22 mouse cellular contexts compared by ENCODE assay signal in the genomic region with DNA sequence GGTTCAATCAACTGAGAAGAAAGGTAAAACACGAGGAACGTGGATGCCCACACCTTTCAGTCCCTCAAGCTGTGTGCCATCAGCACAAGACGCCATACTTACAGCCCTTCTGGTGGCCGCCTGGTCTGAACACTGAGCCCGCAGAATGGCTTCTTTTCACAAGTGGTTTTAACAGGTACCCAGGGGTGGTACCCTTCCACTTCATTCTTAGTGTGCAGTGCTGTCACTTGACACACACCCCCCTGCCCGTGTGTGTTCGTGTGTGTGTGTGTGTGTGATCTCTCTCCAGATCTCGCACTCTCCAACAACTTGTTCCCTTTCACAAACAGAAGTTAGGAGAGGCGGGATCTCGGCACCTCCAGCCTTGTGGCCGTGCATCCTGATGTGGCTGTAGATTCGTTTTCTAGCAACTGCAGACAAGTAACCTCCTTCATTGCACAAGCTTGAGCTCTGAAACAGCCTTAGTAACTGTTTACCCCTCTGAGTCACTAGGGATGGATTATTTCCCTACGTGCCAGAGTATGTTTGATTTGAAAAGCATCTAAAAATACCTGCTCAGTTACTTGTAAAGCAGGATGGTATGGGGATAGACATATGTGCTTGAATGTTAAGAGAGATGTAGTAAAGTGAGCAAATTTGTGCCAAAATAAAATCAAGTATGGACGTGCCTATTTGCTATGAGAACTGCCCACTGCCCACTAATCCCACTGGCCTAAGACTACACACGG. TPM values are rescaled to one million over a fixed set of nuclear protein-coding genes. Genes with fewer than 3 reads are reported as not detected.
DNase-seq lines count a peak whose midpoint lies in the region; ATAC-seq and TF ChIP-seq lines count a peak whose summit lies in the region.
"Had no signal": no experiment of that assay in that cellular context is flagged by ENCODE, and none has a peak within 500 bp of the region (broad histone marks: within the 10 kb centered on the region; RNA-seq: fewer than 3 reads in every experiment).

No protein-coding gene starts in this region.

- no peaks in the 10 kb centered on the region for H3K27me3 ChIP-seq in lung, postnatal 0 days (replicated peaks; ENCODE audit: insufficient read depth, low read length)
- H3K27me3 ChIP-seq in limb, embryonic 11.5 days (ENCODE audit: control insufficient read depth, insufficient read depth, low read length): no peaks in the 10 kb centered on the region
- H3K27me3 ChIP-seq in stomach, embryonic 16.5 days (ENCODE audit: control insufficient read depth, insufficient read depth, low read length): no peaks in the 10 kb centered on the region
- H3K27me3 ChIP-seq: embryonic facial prominence, embryonic 13.5 days; forebrain, embryonic 15.5 days; hindbrain, embryonic 15.5 days had no signal

- peaks cover 13% of the 10 kb centered on the region for H3K4me1 ChIP-seq in lung, postnatal 0 days (ENCODE audit: insufficient read depth, low read depth, low read length)
- H3K4me1 ChIP-seq in limb, embryonic 11.5 days (ENCODE audit: control insufficient read depth, insufficient read depth, low read length): peaks cover 28% of the 10 kb centered on the region
- H3K4me1 ChIP-seq in stomach, embryonic 16.5 days (ENCODE audit: control insufficient read depth, insufficient read depth, low read length): peaks cover 12% of the 10 kb centered on the region
- H3K4me1 ChIP-seq: forebrain, embryonic 15.5 days had no signal

- no peak overlapping the region for H3K4me3 ChIP-seq in lung, postnatal 0 days (ENCODE audit: low read depth, low read length)
- no peak overlapping the region for H3K4me3 ChIP-seq in limb, embryonic 11.5 days (ENCODE audit: low read depth, low read length)
- no peak overlapping the region for H3K4me3 ChIP-seq in stomach, embryonic 16.5 days (replicated peaks; ENCODE audit: low read length)
- H3K4me3 ChIP-seq: embryonic facial prominence, embryonic 13.5 days; forebrain, embryonic 15.5 days; hindbrain, embryonic 15.5 days had no signal

- 49% methylated on average over 15 of the region's 15 CpGs for WGBS in lung, postnatal 0 days
- 66% methylated on average over 15 of the region's 15 CpGs for WGBS in limb, embryonic 11.5 days
- 57% methylated on average over 15 of the region's 15 CpGs for WGBS in stomach, embryonic 16.5 days

- H3K4me2 ChIP-seq in lung, postnatal 0 days (replicated peaks; ENCODE audit: low read depth, low read length): no peak overlapping the region; the same call in 1 of the 2 replicates
- H3K4me2 ChIP-seq in limb, embryonic 11.5 days (ENCODE audit: low read depth, severe bottlenecking): no peak overlapping the region
- H3K4me2 ChIP-seq in stomach, embryonic 16.5 days (ENCODE audit: low read depth, low read length): no peak overlapping the region
- H3K4me2 ChIP-seq: embryonic facial prominence, embryonic 13.5 days; forebrain, embryonic 15.5 days; hindbrain, embryonic 15.5 days had no signal

- no peak overlapping the region for H3K27ac ChIP-seq in lung, postnatal 0 days (ENCODE audit: low read length)
- H3K27ac ChIP-seq in limb, embryonic 11.5 days (replicated peaks; ENCODE audit: low read depth, low read length): no peak overlapping the region
- peak overlapping the region; percentile 55; the same call in 1 of the 2 replicates for H3K27ac ChIP-seq in stomach, embryonic 16.5 days (ENCODE audit: low read length)
- H3K27ac ChIP-seq: embryonic facial prominence, embryonic 13.5 days; forebrain, embryonic 15.5 days; hindbrain, embryonic 15.5 days had no signal

- H3K36me3 ChIP-seq in lung, postnatal 0 days (ENCODE audit: insufficient read depth, low read length): no peaks in the 10 kb centered on the region
- no peaks in the 10 kb centered on the region for H3K36me3 ChIP-seq in limb, embryonic 11.5 days (ENCODE audit: control insufficient read depth, insufficient read depth, low read length)
- no peaks in the 10 kb centered on the region for H3K36me3 ChIP-seq in stomach, embryonic 16.5 days (ENCODE audit: control insufficient read depth, insufficient read depth, low read length)
- H3K36me3 ChIP-seq: embryonic facial prominence, embryonic 13.5 days; forebrain, embryonic 15.5 days; hindbrain, embryonic 15.5 days had no signal

- no peak for TF ChIP-seq EP300 in lung, postnatal 0 days (IDR thresholded peaks at IDR 0.05)

- H3K9me3 ChIP-seq in lung, postnatal 0 days (ENCODE audit: low read length): no peaks in the 10 kb centered on the region
- H3K9me3 ChIP-seq in limb, embryonic 11.5 days (ENCODE audit: control insufficient read depth, low read length): no peaks in the 10 kb centered on the region
- H3K9me3 ChIP-seq in stomach, embryonic 16.5 days (replicated peaks; ENCODE audit: control insufficient read depth, low read length): no peaks in the 10 kb centered on the region
- H3K9me3 ChIP-seq: embryonic facial prominence, embryonic 13.5 days; forebrain, embryonic 15.5 days; hindbrain, embryonic 15.5 days had no signal

- no peak for TF ChIP-seq CTCF in lung, postnatal 0 days (IDR thresholded peaks at IDR 0.05)

- no peak overlapping the region for H3K9ac ChIP-seq in lung, postnatal 0 days (replicated peaks; ENCODE audit: low read depth)
- no peak overlapping the region for H3K9ac ChIP-seq in limb, embryonic 11.5 days (ENCODE audit: low read length)
- H3K9ac ChIP-seq in stomach, embryonic 16.5 days (ENCODE audit: low read length): no peak overlapping the region
- H3K9ac ChIP-seq: embryonic facial prominence, embryonic 13.5 days; forebrain, embryonic 15.5 days; hindbrain, embryonic 15.5 days had no signal

- DNase-seq in frontal cortex, postnatal 36 days (ENCODE audit: low spot score in 2 of 2): no peak
- peak; percentile 23 for DNase-seq in lung, postnatal 0 days (ENCODE audit: low spot score)
- no peak for DNase-seq in lung, postnatal 10 days
- DNase-seq in limb, embryonic 11.5 days (ENCODE audit: low spot score): peak; percentile 35
- DNase-seq in ovary, adult 18-20 months (ENCODE audit: low spot score): no peak
- DNase-seq in cerebellum, postnatal 4 days (ENCODE audit: low spot score in 2 of 2): no peak
- DNase-seq: adrenal gland, postnatal 36 days; cerebellum, adult 11-12 months; cerebellum, postnatal 10 days; heart, postnatal 4 days; kidney, adult 8-10 months; kidney, postnatal 14 days; lung, postnatal 36 days; right cerebral cortex, postnatal 14 days; thymus, postnatal 14 days had no signal

- ATAC-seq in frontal cortex, adult (ENCODE audit: low TSS enrichment): peak; percentile 51
- ATAC-seq in lung, postnatal 0 days: no peak
- ATAC-seq in limb, embryonic 11.5 days (ENCODE audit: insufficient number of reproducible peaks, low FRiP score, low TSS enrichment, low read depth): no peak
- ATAC-seq in stomach, embryonic 16.5 days (ENCODE audit: insufficient read depth, low FRiP score): peak; percentile 49; the same call in 1 of the 2 replicates
- ATAC-seq: CD4-positive, CD25-positive, alpha-beta regulatory T cell, adult 4 months; forebrain, embryonic 15.5 days; midbrain, embryonic 16.5 days had no signal

RNA-seq across cellular contexts. Expression of gene Foxo1, which starts 29.3 kb away (rescaled TPM):
- 6.8 and 7.6 TPM in 2 replicates for polyA plus RNA-seq in lung, postnatal 0 days (2015; fragmentation: Nextera tagmentation; extraction: Ambion mirVana)
- polyA plus RNA-seq in limb, embryonic 11.5 days (2014; fragmentation: Nextera tagmentation; extraction: Ambion mirVana): 5.9 and 6.3 TPM in 2 replicates
- polyA plus RNA-seq in stomach, embryonic 16.5 days (2015; fragmentation: Nextera tagmentation; extraction: Ambion mirVana): 4.4 and 5.1 TPM in 2 replicates

Comparison
In these comparisons a context has a peak if more than half of its experiments do, and no peak if none do; other contexts are left out.
1. DNase-seq: peak in lung, postnatal 0 days (single experiment) and limb, embryonic 11.5 days (single experiment); none in frontal cortex, postnatal 36 days (0 of 2), lung, postnatal 10 days (single experiment), ovary, adult 18-20 months (single experiment) and cerebellum, postnatal 4 days (0 of 2).
2. ATAC-seq: peak in frontal cortex, adult (single experiment) and stomach, embryonic 16.5 days (single experiment); none in lung, postnatal 0 days (single experiment) and limb, embryonic 11.5 days (single experiment).